Mouse (Mus musculus) lung, adult 2 months (tissue): ENCODE data around the gene Nfs1.

ENCODE experiments used
- CTCF ChIP-seq: fragments of 200-500 bp; IDR thresholded peaks from 2 replicates; pipeline ENCODE4 v1.5.1; 2011; ENCODE audit warnings: mild to moderate bottlenecking, low read length, control low read depth; ENCODE audit not compliant: insufficient read depth
- POLR2A ChIP-seq: fragments of 200-500 bp; IDR thresholded peaks from 2 replicates; pipeline ENCODE4 v1.6.1; 2011; ENCODE audit warnings: low read depth, mild to moderate bottlenecking, control low read depth, low read length, borderline replicate concordance; ENCODE audit errors: extremely low read depth

- TF ChIP-seq CTCF (no peak), POLR2A (no peak)
Measured at GRCm38 (mm10) chr2:156123731-156124130, 20.3 kb downstream of the Nfs1 start.
